Mouse (Mus musculus): ENCODE data around the gene Psen2. TPM values are rescaled to one million over a fixed set of nuclear protein-coding genes. Genes with fewer than 3 reads are reported as not detected.

Gene Psen2
- polyA plus RNA-seq, 1 experiment from 2014 or later: 26.4 TPM

- Histone ChIP-seq H3K9ac (replicated peaks; ENCODE audit: low read depth) (no peak overlapping the region), H3K9me3 (ENCODE audit: low read length) (no peaks in the 10 kb centered on the region), H3K4me2 (replicated peaks; ENCODE audit: low read depth, low read length) (no peak overlapping the region), H3K4me1 (ENCODE audit: insufficient read depth, low read depth, low read length) (no peaks in the 10 kb centered on the region), H3K27me3 (replicated peaks; ENCODE audit: insufficient read depth, low read length) (no peaks in the 10 kb centered on the region), H3K4me3 (ENCODE audit: low read depth, low read length) (no peak overlapping the region), H3K36me3 (ENCODE audit: insufficient read depth, low read length) (no peaks in the 10 kb centered on the region), H3K27ac (ENCODE audit: low read length) (no peak overlapping the region)
- DNase-seq (ENCODE audit: low spot score) (no peak), ATAC-seq (no peak)
- TF ChIP-seq CTCF (IDR thresholded peaks at IDR 0.05): no peak
- WGBS: 54% methylated on average over 5 of the region's 5 CpGs
These were observed 46.5 kb downstream of the Psen2 start for GRCm38 (mm10) chr1:180216541-180217276.

GRCm38 (mm10) chr1:180215044-180215443, 48.2 kb downstream of the Psen2 start:
- Histone ChIP-seq H3K27ac (ENCODE audit: low read length) (no peak overlapping the region), H3K4me1 (ENCODE audit: insufficient read depth, low read depth, low read length) (no peaks in the 10 kb centered on the region), H3K36me3 (ENCODE audit: insufficient read depth, low read length) (no peaks in the 10 kb centered on the region), H3K4me2 (replicated peaks; ENCODE audit: low read depth, low read length) (no peak overlapping the region), H3K9ac (replicated peaks; ENCODE audit: low read depth) (no peak overlapping the region), H3K27me3 (replicated peaks; ENCODE audit: insufficient read depth, low read length) (no peaks in the 10 kb centered on the region), H3K4me3 (ENCODE audit: low read depth, low read length) (no peak overlapping the region), H3K9me3 (ENCODE audit: low read length) (no peaks in the 10 kb centered on the region)
- TF ChIP-seq EP300 (IDR thresholded peaks at IDR 0.05): no peak
- TF ChIP-seq CTCF (IDR thresholded peaks at IDR 0.05): peak; percentile 98
- peak; percentile 87 for DNase-seq (ENCODE audit: low spot score)
- peak; percentile 87 for ATAC-seq
- WGBS: 18% methylated on average over 4 of the region's 4 CpGs

GRCm38 (mm10) chr1:180212911-180213310, 50.3 kb downstream of the Psen2 start:
- Histone ChIP-seq H3K9ac (replicated peaks; ENCODE audit: low read depth) (no peak overlapping the region), H3K27me3 (replicated peaks; ENCODE audit: insufficient read depth, low read length) (no peaks in the 10 kb centered on the region), H3K4me3 (ENCODE audit: low read depth, low read length) (no peak overlapping the region), H3K27ac (ENCODE audit: low read length) (no peak overlapping the region), H3K4me2 (replicated peaks; ENCODE audit: low read depth, low read length) (no peak overlapping the region), H3K9me3 (ENCODE audit: low read length) (no peaks in the 10 kb centered on the region), H3K4me1 (ENCODE audit: insufficient read depth, low read depth, low read length) (no peaks in the 10 kb centered on the region), H3K36me3 (ENCODE audit: insufficient read depth, low read length) (no peaks in the 10 kb centered on the region)
- ATAC-seq: no peak
- TF ChIP-seq CTCF (IDR thresholded peaks at IDR 0.05) (no peak), EP300 (IDR thresholded peaks at IDR 0.05) (no peak)
- WGBS: 59% methylated on average over 5 of the region's 5 CpGs
- no peak for DNase-seq (ENCODE audit: low spot score)

- H3K4me2 ChIP-seq (replicated peaks; ENCODE audit: low read depth, low read length): no peak overlapping the region
- no peak for ATAC-seq
- H3K4me3 ChIP-seq (ENCODE audit: low read depth, low read length): no peak overlapping the region
- 78% methylated on average over 9 of the region's 9 CpGs for WGBS
- H3K9ac ChIP-seq (replicated peaks; ENCODE audit: low read depth): no peak overlapping the region
- H3K4me1 ChIP-seq (ENCODE audit: insufficient read depth, low read depth, low read length): no peaks in the 10 kb centered on the region
- H3K9me3 ChIP-seq (ENCODE audit: low read length): no peaks in the 10 kb centered on the region
- H3K27me3 ChIP-seq (replicated peaks; ENCODE audit: insufficient read depth, low read length): no peaks in the 10 kb centered on the region
- H3K27ac ChIP-seq (ENCODE audit: low read length): no peak overlapping the region
- TF ChIP-seq CTCF (IDR thresholded peaks at IDR 0.05): no peak
- no peak for TF ChIP-seq EP300 (IDR thresholded peaks at IDR 0.05)
- DNase-seq (ENCODE audit: low spot score): no peak
- H3K36me3 ChIP-seq (ENCODE audit: insufficient read depth, low read length): no peaks in the 10 kb centered on the region
These were observed 52.4 kb downstream of the Psen2 start for GRCm38 (mm10) chr1:180210781-180211271.

GRCm38 (mm10) chr1:180210031-180210432, 53.2 kb downstream of the Psen2 start:
- no peaks in the 10 kb centered on the region for H3K9me3 ChIP-seq (ENCODE audit: low read length)
- DNase-seq (ENCODE audit: low spot score) (no peak), ATAC-seq (no peak)
- no peak overlapping the region for H3K27ac ChIP-seq (ENCODE audit: low read length)
- no peak for TF ChIP-seq CTCF (IDR thresholded peaks at IDR 0.05)
- TF ChIP-seq EP300 (IDR thresholded peaks at IDR 0.05): no peak
- H3K27me3 ChIP-seq (replicated peaks; ENCODE audit: insufficient read depth, low read length): no peaks in the 10 kb centered on the region
- WGBS: 61% methylated on average over 4 of the region's 4 CpGs
- H3K4me1 ChIP-seq (ENCODE audit: insufficient read depth, low read depth, low read length): no peaks in the 10 kb centered on the region
- H3K36me3 ChIP-seq (ENCODE audit: insufficient read depth, low read length): no peaks in the 10 kb centered on the region
- no peak overlapping the region for H3K4me3 ChIP-seq (ENCODE audit: low read depth, low read length)
- H3K4me2 ChIP-seq (replicated peaks; ENCODE audit: low read depth, low read length): no peak overlapping the region
- H3K9ac ChIP-seq (replicated peaks; ENCODE audit: low read depth): no peak overlapping the region

- H3K9ac ChIP-seq (replicated peaks; ENCODE audit: low read depth): no peak overlapping the region
- 87% methylated on average over 3 of the region's 3 CpGs for WGBS
These were observed 54.9 kb downstream of the Psen2 start for GRCm38 (mm10) chr1:180208370-180208769.

More at GRCm38 (mm10) chr1:180208370-180208769, 54.9 kb downstream of the Psen2 start:
- H3K27ac ChIP-seq (ENCODE audit: low read length): no peak overlapping the region
- H3K4me3 ChIP-seq (ENCODE audit: low read depth, low read length): no peak overlapping the region
- H3K4me1 ChIP-seq (ENCODE audit: insufficient read depth, low read depth, low read length): no peaks in the 10 kb centered on the region
- DNase-seq (ENCODE audit: low spot score): no peak
- ATAC-seq: no peak
- H3K9me3 ChIP-seq (ENCODE audit: low read length): no peaks in the 10 kb centered on the region
- TF ChIP-seq EP300 (IDR thresholded peaks at IDR 0.05): no peak
- no peak for TF ChIP-seq CTCF (IDR thresholded peaks at IDR 0.05)
- no peaks in the 10 kb centered on the region for H3K36me3 ChIP-seq (ENCODE audit: insufficient read depth, low read length)
- H3K27me3 ChIP-seq (replicated peaks; ENCODE audit: insufficient read depth, low read length): no peaks in the 10 kb centered on the region
- H3K4me2 ChIP-seq (replicated peaks; ENCODE audit: low read depth, low read length): no peak overlapping the region

All from lung, postnatal 0 days (tissue).